Mouse (Mus musculus): Measurements from ENCODE around the gene Mab21l2. TPM values are rescaled to one million over a fixed set of nuclear protein-coding genes. Genes with fewer than 3 reads are reported as not detected.
A peak's percentile ranks its signal among the peaks of the same experiment; 100 is the strongest.

Gene Mab21l2
- total and polyA plus RNA-seq, 3 experiments: not detected

DNA sequence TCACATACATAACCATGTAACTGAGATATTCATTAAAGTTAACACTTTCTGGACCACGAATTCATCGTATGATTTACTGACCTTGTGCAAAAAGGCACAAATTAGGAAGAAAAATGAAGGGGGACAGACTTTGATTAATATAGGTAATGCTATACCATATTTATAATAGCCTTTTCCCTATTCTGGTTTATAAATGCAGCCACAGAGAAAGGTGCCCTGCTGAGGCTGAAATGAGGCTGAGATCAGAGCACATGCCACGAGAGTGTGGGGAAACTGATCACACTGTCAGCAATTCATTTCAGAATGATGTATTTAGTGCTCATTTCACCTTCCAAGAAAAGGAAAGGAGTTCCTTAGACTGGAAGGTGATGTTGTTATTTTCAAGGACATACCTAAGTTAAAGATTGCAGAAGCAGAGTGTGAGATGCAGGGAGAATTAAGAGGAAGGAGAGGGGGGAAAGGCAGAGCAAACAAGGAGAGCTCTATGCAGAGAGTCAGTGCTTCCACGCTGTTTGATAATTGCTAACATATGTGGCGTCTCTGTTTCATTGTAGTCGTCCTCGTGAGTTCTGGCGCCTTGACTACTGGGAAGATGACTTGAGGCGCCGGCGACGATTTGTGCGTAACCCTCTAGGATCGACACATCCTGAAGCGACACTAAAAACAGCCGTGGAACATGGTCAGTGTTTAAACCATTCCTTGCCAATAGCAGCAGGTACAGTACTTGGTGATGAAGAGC is 16.7 kb downstream of the Mab21l2 start:
- Histone ChIP-seq H3K4me1 (ENCODE audit: control insufficient read depth in 1 of 2, insufficient read depth in 2 of 2, low read length in 2 of 2) (no peaks in the 10 kb centered on the region), H3K9ac (ENCODE audit: control insufficient read depth, low read depth, low read length, poor library complexity, severe bottlenecking) (no peak overlapping the region), H3K27ac (ENCODE audit: control insufficient read depth, low read depth, low read length) (no peak overlapping the region), H3K36me3 (ENCODE audit: control insufficient read depth in 1 of 2, insufficient read depth in 2 of 2, low read length in 2 of 2) (no peaks in the 10 kb centered on the region), H3K4me3 (ENCODE audit: control insufficient read depth in 1 of 2, insufficient read depth in 1 of 2, low read depth in 2 of 2, low read length in 2 of 2) (no peak overlapping the region), H3K27me3 (ENCODE audit: control insufficient read depth in 1 of 2, insufficient read depth in 2 of 2, low read length in 2 of 2) (no peaks in the 10 kb centered on the region), H3K9me3 (replicated peaks; ENCODE audit: insufficient read depth, low read length) (no peaks in the 10 kb centered on the region), H3K79me2 (ENCODE audit: control insufficient read depth, insufficient read depth, low read length, poor library complexity) (no peaks in the 10 kb centered on the region)
- no peak for DNase-seq (ENCODE audit: low read depth, low spot score)
- TF ChIP-seq MAZ (IDR thresholded peaks at IDR 0.05; ENCODE audit: low read depth, low read length): no peak
- no peak for TF ChIP-seq USF1 (IDR thresholded peaks at IDR 0.05; ENCODE audit: low read depth, low read length)
- TF ChIP-seq UBTF (IDR thresholded peaks at IDR 0.05; ENCODE audit: borderline replicate concordance, insufficient read depth, low read depth, low read length): no peak

DNA sequence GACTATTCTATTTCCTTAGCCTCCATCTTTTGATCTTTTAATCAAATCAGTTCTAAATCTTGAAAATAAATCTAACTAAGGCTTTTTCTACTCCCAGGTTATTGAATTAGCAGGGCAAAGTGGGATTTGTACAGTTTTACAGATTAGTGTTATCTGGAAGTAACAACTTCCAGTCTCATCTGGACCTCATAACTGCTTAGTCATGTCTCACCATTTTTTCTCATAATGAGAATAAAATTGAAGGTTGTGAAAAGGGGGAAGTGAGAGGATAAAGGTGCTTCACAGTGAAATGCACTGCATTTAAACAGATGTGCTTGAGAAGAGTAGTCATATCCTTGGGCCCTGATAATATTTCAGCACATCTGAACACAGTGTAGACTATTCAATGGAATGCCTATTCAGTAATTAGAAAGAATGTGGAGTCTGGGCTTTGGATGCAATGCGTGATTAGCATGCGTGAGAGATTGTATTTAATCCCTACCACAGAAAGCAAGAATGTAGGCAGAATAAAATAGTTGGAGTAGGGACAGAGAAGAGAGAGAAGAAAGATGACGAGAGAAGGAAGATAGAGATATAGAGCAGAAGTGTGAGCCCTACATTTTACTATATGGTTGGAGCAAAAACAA is 25.4 kb downstream of the Mab21l2 start:
- Histone ChIP-seq H3K4me3 (ENCODE audit: control insufficient read depth in 1 of 2, insufficient read depth in 1 of 2, low read depth in 2 of 2, low read length in 2 of 2) (no peak overlapping the region), H3K36me3 (ENCODE audit: control insufficient read depth in 1 of 2, insufficient read depth in 2 of 2, low read length in 2 of 2) (peaks cover 0 to 9% of the 10 kb centered on the region in 2 experiments; a peak in 2 of 4 replicates), H3K9me3 (replicated peaks; ENCODE audit: insufficient read depth, low read length) (no peaks in the 10 kb centered on the region), H3K79me2 (ENCODE audit: control insufficient read depth, insufficient read depth, low read length, poor library complexity) (no peaks in the 10 kb centered on the region), H3K27ac (ENCODE audit: control insufficient read depth, low read depth, low read length) (no peak overlapping the region), H3K9ac (ENCODE audit: control insufficient read depth, low read depth, low read length, poor library complexity, severe bottlenecking) (no peak overlapping the region), H3K27me3 (ENCODE audit: control insufficient read depth in 1 of 2, insufficient read depth in 2 of 2, low read length in 2 of 2) (no peaks in the 10 kb centered on the region), H3K4me1 (ENCODE audit: control insufficient read depth in 1 of 2, insufficient read depth in 2 of 2, low read length in 2 of 2) (peaks cover 0 to 4% of the 10 kb centered on the region in 2 experiments; a peak in 3 of 4 replicates)
- DNase-seq (ENCODE audit: low read depth, low spot score): peak; percentile 67
- TF ChIP-seq CHD1 (IDR thresholded peaks at IDR 0.05; ENCODE audit: low read depth, low read length): no peak
- no peak for TF ChIP-seq NRF1 (IDR thresholded peaks at IDR 0.05; ENCODE audit: insufficient read depth, low read depth, low read length, poor library complexity, severe bottlenecking)
- no peak for TF ChIP-seq JUND (IDR thresholded peaks at IDR 0.05; ENCODE audit: low read depth, low read length)
- peak; percentile 71 for TF ChIP-seq ETS1 (IDR thresholded peaks at IDR 0.05; ENCODE audit: low read depth, low read length)
- TF ChIP-seq ZKSCAN1 (IDR thresholded peaks at IDR 0.05; ENCODE audit: low read depth, low read length): no peak
- TF ChIP-seq GABPA (IDR thresholded peaks at IDR 0.05; ENCODE audit: low read depth, low read length): peak; percentile 57; the same call in 1 of the 2 replicates
- TF ChIP-seq TAL1 (IDR thresholded peaks at IDR 0.05; ENCODE audit: low read length): no peak
- no peak for TF ChIP-seq USF2 (IDR thresholded peaks at IDR 0.05; ENCODE audit: borderline replicate concordance in 1 of 2, insufficient read depth in 1 of 2, low read depth in 1 of 2, low read length in 2 of 2)
- no peak for TF ChIP-seq TBP (IDR thresholded peaks at IDR 0.05; ENCODE audit: low read depth, low read length)
- TF ChIP-seq MAX (IDR thresholded peaks at IDR 0.05; ENCODE audit: low read length): no peak
- 0 out of 2 replicates have a peak, but pooled peaks have one; percentile 28 for TF ChIP-seq ZNF384 (IDR thresholded peaks at IDR 0.05; ENCODE audit: low read depth, low read length)
- no peak for TF ChIP-seq RAD21 (IDR thresholded peaks at IDR 0.05; ENCODE audit: low read depth, low read length)
- no peak for TF ChIP-seq CTCF (IDR thresholded peaks at IDR 0.05 in 2 of 3, conservative IDR thresholded peaks at IDR 0.05 in 1 of 3; ENCODE audit: control insufficient read depth in 1 of 3, insufficient read depth in 1 of 3, low read depth in 2 of 3, low read length in 3 of 3, poor library complexity in 1 of 3, severe bottlenecking in 1 of 3)
- TF ChIP-seq BHLHE40 (IDR thresholded peaks at IDR 0.05; ENCODE audit: borderline replicate concordance, low read depth, low read length): no peak
- peak; percentile 49; the same call in 1 of the 2 replicates for TF ChIP-seq TCF12 (IDR thresholded peaks at IDR 0.05; ENCODE audit: low read depth, low read length)
- no peak for TF ChIP-seq ELF1 (IDR thresholded peaks at IDR 0.05; ENCODE audit: low read depth, low read length)
- no peak for TF ChIP-seq MAZ (IDR thresholded peaks at IDR 0.05; ENCODE audit: low read depth, low read length)
- peak; percentile 23; the same call in 1 of the 2 replicates for TF ChIP-seq GATA1 (IDR thresholded peaks at IDR 0.05; ENCODE audit: low read depth, low read length)
- TF ChIP-seq POLR2AphosphoS2 (IDR thresholded peaks at IDR 0.05; ENCODE audit: low read length): no peak
- TF ChIP-seq MYC (IDR thresholded peaks at IDR 0.05; ENCODE audit: low read depth, low read length): no peak
- TF ChIP-seq USF1 (IDR thresholded peaks at IDR 0.05; ENCODE audit: low read depth, low read length): no peak
- no peak for TF ChIP-seq NELFE (IDR thresholded peaks at IDR 0.05; ENCODE audit: low read depth, low read length)
- no peak for TF ChIP-seq SMC3 (IDR thresholded peaks at IDR 0.05; ENCODE audit: low read depth, low read length)
- TF ChIP-seq ZMIZ1 (IDR thresholded peaks at IDR 0.05; ENCODE audit: low read depth, low read length): no peak
- no peak for TF ChIP-seq MXI1 (IDR thresholded peaks at IDR 0.05; ENCODE audit: low read depth, low read length)
- no peak for TF ChIP-seq MEF2A (IDR thresholded peaks at IDR 0.05; ENCODE audit: extremely low read depth, insufficient replicate concordance, low read depth, low read length, poor library complexity, severe bottlenecking)
- TF ChIP-seq SIN3A (IDR thresholded peaks at IDR 0.05; ENCODE audit: low read length): no peak
- no peak for TF ChIP-seq ZC3H11A (IDR thresholded peaks at IDR 0.05; ENCODE audit: low read depth, low read length)

Measured in MEL (cell line).